Mouse (Mus musculus) C2C12 (cell line): ENCODE measurements around the gene A830031A19Rik.

Experiments used
- CEBPB ChIP-seq: IDR thresholded peaks from one replicate; pipeline ENCODE4 v1.6.1; 2011; ENCODE audit warnings: low read depth, mild to moderate bottlenecking, control low read depth, moderate library complexity
- CTCF ChIP-seq: IDR thresholded peaks from one replicate; pipeline ENCODE4 v1.5.1; 2011; ENCODE audit not compliant: control insufficient read depth, insufficient read depth, insufficient read length
- FOSL1 ChIP-seq: IDR thresholded peaks from one replicate; pipeline ENCODE4 v1.8.0; 2011; ENCODE audit warnings: mild to moderate bottlenecking, low read length; ENCODE audit not compliant: poor library complexity, insufficient read depth, severe bottlenecking
- MAX ChIP-seq: IDR thresholded peaks from one replicate; pipeline ENCODE4 v1.6.1; 2011; ENCODE audit warnings: mild to moderate bottlenecking, control low read depth
- MYOD1 ChIP-seq: IDR thresholded peaks from one replicate; pipeline ENCODE4 v1.6.1; 2011; ENCODE audit warnings: low read depth; ENCODE audit not compliant: control insufficient read depth, insufficient read length
- MYOG ChIP-seq: IDR thresholded peaks from one replicate; pipeline ENCODE4 v1.6.1; 2011; ENCODE audit not compliant: control insufficient read depth, insufficient read length; ENCODE audit errors: extremely low read depth
- USF1 ChIP-seq: IDR thresholded peaks from one replicate; pipeline ENCODE4 v1.6.1; 2011; ENCODE audit warnings: low read depth, mild to moderate bottlenecking, control low read depth, moderate library complexity

DNA sequence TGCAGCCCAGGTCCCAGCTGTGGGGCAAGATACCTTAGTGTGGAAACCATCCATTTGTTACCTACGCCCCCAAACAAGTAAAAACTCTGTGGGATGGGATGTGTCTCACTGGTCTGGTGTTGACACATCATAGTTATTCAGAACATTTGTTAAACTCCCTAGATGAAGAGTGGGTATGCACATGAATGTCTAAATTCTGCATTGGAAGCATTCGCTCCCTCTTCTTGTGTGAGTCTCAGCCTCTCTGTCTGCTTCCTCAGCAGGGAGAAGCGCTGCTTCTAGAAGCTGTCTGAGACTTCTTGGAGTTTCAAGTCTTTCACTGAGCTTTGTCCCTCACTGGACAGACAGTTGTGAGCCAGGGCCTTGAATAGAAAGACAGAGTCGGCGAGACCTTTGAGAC lies 65.9 kb downstream of the A830031A19Rik start:
- TF ChIP-seq MAX, result no peak
- TF ChIP-seq CTCF, result no peak
- no peak for TF ChIP-seq MYOD1
- no peak for TF ChIP-seq CEBPB
- no peak for TF ChIP-seq FOSL1
- no peak for TF ChIP-seq MYOG
- no peak for TF ChIP-seq USF1
